Mouse (Mus musculus) gastrocnemius, postnatal 10 days (tissue): ENCODE measurements around the gene Ccdc63. TPM values are rescaled to one million over a fixed set of nuclear protein-coding genes. Genes with fewer than 3 reads are reported as not detected.
A peak's percentile ranks its signal among the peaks of the same experiment; 100 is the strongest.

Source experiments
- DNase-seq: peaks from one replicate; pipeline ENCODE4 v3.0.0; 2021; ENCODE audit warnings: mixed read lengths
- total RNA-seq, 2 experiments: library from RNA; stranded (reverse); gene quantifications; 2 replicates each; pipeline ENCODE4 v1.2.3; 2021

Ccdc63 gene
- total RNA-seq, 2 experiments from 2014 or later = not detected

GRCm38 (mm10) chr5:122125211-122125760 lies 15.3 kb downstream of the Ccdc63 start:
- no peak for DNase-seq

- no peak for DNase-seq
These were observed 24.4 kb downstream of the Ccdc63 start for GRCm38 (mm10) chr5:122116243-122116642.

GRCm38 (mm10) chr5:122115266-122115763 lies 25.3 kb downstream of the Ccdc63 start:
- no peak for DNase-seq

- peak; percentile 57 for DNase-seq
These were observed 26.4 kb downstream of the Ccdc63 start for GRCm38 (mm10) chr5:122114176-122114575.

- no peak for DNase-seq
These were observed 27.2 kb downstream of the Ccdc63 start for GRCm38 (mm10) chr5:122113450-122113849.

GRCm38 (mm10) chr5:122111933-122112248 lies 28.7 kb downstream of the Ccdc63 start:
- no peak for DNase-seq

GRCm38 (mm10) chr5:122111091-122111932 lies 29.3 kb downstream of the Ccdc63 start:
- DNase-seq = no peak

- DNase-seq = no peak
These were observed 30.0 kb downstream of the Ccdc63 start for GRCm38 (mm10) chr5:122110625-122111024.

GRCm38 (mm10) chr5:122109325-122110060 lies 31.1 kb downstream of the Ccdc63 start:
- no peak for DNase-seq

- DNase-seq = no peak
These were observed 32.5 kb downstream of the Ccdc63 start for GRCm38 (mm10) chr5:122108104-122108503.

- no peak for DNase-seq
These were observed 34.4 kb downstream of the Ccdc63 start for GRCm38 (mm10) chr5:122106212-122106611.

GRCm38 (mm10) chr5:122104981-122105380 lies 35.6 kb downstream of the Ccdc63 start:
- DNase-seq = no peak

- peak; percentile 63 for DNase-seq
These were observed 36.4 kb downstream of the Ccdc63 start for GRCm38 (mm10) chr5:122104201-122104600.

GRCm38 (mm10) chr5:122103075-122103474 lies 37.5 kb downstream of the Ccdc63 start:
- no peak for DNase-seq

GRCm38 (mm10) chr5:122102476-122103050 lies 38.1 kb downstream of the Ccdc63 start:
- no peak for DNase-seq

GRCm38 (mm10) chr5:122094439-122094838 lies 46.2 kb downstream of the Ccdc63 start:
- no peak for DNase-seq

GRCm38 (mm10) chr5:122093734-122094133 lies 46.9 kb downstream of the Ccdc63 start:
- no peak for DNase-seq

- no peak for DNase-seq
These were observed 47.8 kb downstream of the Ccdc63 start for GRCm38 (mm10) chr5:122092794-122093193.

- peak; percentile 58 for DNase-seq
These were observed 49.6 kb downstream of the Ccdc63 start for GRCm38 (mm10) chr5:122091070-122091469.

- DNase-seq = no peak
These were observed 51.0 kb downstream of the Ccdc63 start for GRCm38 (mm10) chr5:122089664-122090063.

GRCm38 (mm10) chr5:122088917-122089316 lies 51.7 kb downstream of the Ccdc63 start:
- peak; percentile 90 for DNase-seq

- no peak for DNase-seq
These were observed 54.5 kb downstream of the Ccdc63 start for GRCm38 (mm10) chr5:122086121-122086520.

- DNase-seq = no peak
These were observed 55.3 kb downstream of the Ccdc63 start for GRCm38 (mm10) chr5:122085291-122085690.
